Mouse (Mus musculus): Measurements from ENCODE around the gene Galr3. TPM values are rescaled to one million over a fixed set of nuclear protein-coding genes. Genes with fewer than 3 reads are reported as not detected.

Galr3 gene
- not detected in 2 replicates for polyA plus RNA-seq (2016; fragmentation: Nextera tagmentation; extraction: Ambion mirVana)

DNA sequence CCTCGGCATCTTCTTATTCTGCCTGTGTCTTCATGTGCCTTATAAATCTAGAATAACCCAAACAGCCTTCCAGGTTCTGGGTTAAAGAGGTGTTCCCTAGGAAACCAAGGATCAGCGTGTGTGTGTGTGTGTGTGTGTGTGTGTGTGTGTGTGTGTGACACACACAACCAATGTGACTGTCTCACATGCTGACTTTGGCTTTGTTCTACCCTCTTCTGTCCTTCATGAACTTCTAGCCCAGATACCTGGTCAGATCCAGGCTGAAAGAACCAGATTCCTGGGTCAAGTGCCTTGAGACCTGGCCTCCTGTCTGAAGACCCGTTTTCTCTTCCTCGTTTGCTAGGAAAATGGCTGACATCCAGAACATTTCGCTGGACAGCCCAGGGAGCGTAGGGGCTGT, at the start of gene Galr3:
TSS of gene Galr3 (plus strand) at position 301 of the 400 bp plus-strand sequence.
- no peaks in the 10 kb centered on the region for H3K9me3 ChIP-seq
- H3K27ac ChIP-seq = peak within 1 kb of the TSS; percentile 82
- H3K4me1 ChIP-seq (replicated peaks) = peaks cover 69% of the 10 kb centered on the region
- peak within 1 kb of the TSS; percentile 64 for H3K4me3 ChIP-seq
- H3K36me3 ChIP-seq = peaks cover 12% of the 10 kb centered on the region
- peaks cover 66% of the 10 kb centered on the region for H3K27me3 ChIP-seq (ENCODE audit: insufficient read depth, poor library complexity, severe bottlenecking)
- DNase-seq (ENCODE audit: low spot score) = no peak
- WGBS = 79% methylated on average over 6 of the region's 6 CpGs

DNA sequence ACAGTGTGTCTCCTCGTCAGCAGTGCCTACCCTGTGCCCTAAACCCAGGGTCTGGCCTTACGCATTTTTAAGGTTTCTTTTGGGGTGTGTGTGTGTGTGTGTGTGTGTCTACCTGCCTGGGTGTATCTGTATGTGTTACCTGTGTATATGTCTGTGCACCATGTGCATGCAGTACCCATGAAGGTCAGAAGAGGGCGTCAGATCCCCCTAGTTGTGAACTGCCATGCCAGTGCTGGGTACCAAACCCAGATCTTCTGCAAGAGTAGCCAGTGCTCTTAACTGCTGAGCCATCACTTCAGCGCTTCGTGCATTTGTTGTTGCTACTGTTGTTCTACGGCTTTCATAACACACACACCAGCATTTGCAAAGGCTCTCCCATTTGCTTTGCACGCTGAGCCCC, 49.5 kb upstream of the Galr3 start:
- DNase-seq (ENCODE audit: low spot score) = no peak
- WGBS = 91% methylated on average over 7 of the region's 7 CpGs
- peaks cover 5% of the 10 kb centered on the region for H3K4me1 ChIP-seq (replicated peaks)
- no peak overlapping the region for H3K27ac ChIP-seq
- H3K36me3 ChIP-seq = peaks cover 100% of the 10 kb centered on the region
- no peaks in the 10 kb centered on the region for H3K27me3 ChIP-seq (ENCODE audit: insufficient read depth, poor library complexity, severe bottlenecking)
- no peaks in the 10 kb centered on the region for H3K9me3 ChIP-seq
- H3K4me3 ChIP-seq = no peak overlapping the region

DNA sequence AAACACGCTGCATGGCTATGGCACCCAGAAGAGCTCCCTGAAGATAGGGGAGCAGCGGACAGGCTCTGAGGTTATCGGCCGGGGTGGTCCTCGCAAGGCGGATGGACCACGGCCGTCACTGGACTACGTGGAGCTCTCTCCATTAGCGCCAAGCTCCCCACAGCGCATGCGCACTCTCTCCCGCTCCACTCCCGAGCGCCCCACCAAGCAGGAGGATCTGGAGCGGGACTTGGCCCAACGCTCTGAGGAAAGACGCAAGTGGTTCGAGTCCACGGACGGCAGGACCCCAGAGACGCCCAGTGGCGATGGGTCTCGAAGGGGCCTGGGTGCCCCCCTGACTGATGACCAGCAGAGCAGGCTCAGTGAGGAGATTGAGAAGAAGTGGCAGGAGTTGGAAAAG, 48.8 kb upstream of the Galr3 start:
- no peak for DNase-seq (ENCODE audit: low spot score)
- no peak overlapping the region for H3K4me3 ChIP-seq
- no peaks in the 10 kb centered on the region for H3K27me3 ChIP-seq (ENCODE audit: insufficient read depth, poor library complexity, severe bottlenecking)
- H3K36me3 ChIP-seq = peaks cover 99% of the 10 kb centered on the region
- peaks cover 5% of the 10 kb centered on the region for H3K4me1 ChIP-seq (replicated peaks)
- H3K27ac ChIP-seq = no peak overlapping the region
- H3K9me3 ChIP-seq = no peaks in the 10 kb centered on the region
- WGBS = 96% methylated on average over 24 of the region's 24 CpGs

DNA sequence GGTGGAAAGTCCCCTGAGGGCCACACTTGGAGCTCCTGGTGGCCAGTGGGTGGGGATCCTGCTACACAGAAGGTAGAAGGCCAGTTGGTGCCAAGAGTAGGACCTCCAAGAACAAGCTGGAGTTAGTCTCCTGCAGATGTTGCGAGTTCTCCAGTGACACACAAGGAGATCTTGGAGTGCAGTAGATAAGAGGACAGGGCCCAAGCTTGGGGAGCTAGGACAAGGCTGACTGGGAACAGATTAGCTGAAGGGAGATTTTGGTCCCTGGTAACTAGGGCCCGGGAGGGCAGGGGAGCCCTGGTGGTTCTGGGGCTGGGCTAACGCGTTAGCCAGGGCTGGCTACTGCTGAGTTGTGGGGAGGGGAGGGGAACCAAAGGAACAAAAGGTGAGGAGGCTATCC, 45.8 kb upstream of the Galr3 start:
- Histone ChIP-seq H3K27ac (no peak overlapping the region), H3K27me3 (ENCODE audit: insufficient read depth, poor library complexity, severe bottlenecking) (no peaks in the 10 kb centered on the region), H3K36me3 (peaks cover 97% of the 10 kb centered on the region), H3K4me3 (no peak overlapping the region), H3K4me1 (replicated peaks) (peaks cover 25% of the 10 kb centered on the region), H3K9me3 (no peaks in the 10 kb centered on the region)
- DNase-seq (ENCODE audit: low spot score) = no peak
- WGBS = 89% methylated on average over 4 of the region's 4 CpGs

DNA sequence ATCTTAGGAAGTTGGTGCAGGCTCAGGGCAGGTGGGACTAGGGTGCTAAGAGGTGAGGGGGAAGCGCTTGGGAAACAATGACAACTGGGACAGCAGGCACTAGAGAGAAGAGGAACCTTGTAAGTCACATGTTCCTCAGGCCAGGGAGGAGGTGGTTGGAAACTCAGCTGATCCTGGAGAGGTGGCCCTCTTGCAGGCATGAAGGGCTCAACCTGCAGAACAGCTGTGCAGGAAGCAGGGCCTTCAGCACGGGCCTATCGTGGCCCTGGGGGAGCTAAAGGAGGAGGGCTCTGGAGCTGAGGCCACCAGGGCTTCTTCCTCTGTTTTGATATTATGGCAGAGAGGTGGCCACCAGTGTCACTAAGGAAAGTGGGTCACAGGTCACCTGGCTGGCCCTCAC, 45.0 kb upstream of the Galr3 start:
- peaks cover 25% of the 10 kb centered on the region for H3K4me1 ChIP-seq (replicated peaks)
- H3K27me3 ChIP-seq (ENCODE audit: insufficient read depth, poor library complexity, severe bottlenecking) = no peaks in the 10 kb centered on the region
- no peak overlapping the region for H3K27ac ChIP-seq
- 87% methylated on average over 3 of the region's 3 CpGs for WGBS
- no peak for DNase-seq (ENCODE audit: low spot score)
- peaks cover 97% of the 10 kb centered on the region for H3K36me3 ChIP-seq
- no peak overlapping the region for H3K4me3 ChIP-seq
- no peaks in the 10 kb centered on the region for H3K9me3 ChIP-seq

DNA sequence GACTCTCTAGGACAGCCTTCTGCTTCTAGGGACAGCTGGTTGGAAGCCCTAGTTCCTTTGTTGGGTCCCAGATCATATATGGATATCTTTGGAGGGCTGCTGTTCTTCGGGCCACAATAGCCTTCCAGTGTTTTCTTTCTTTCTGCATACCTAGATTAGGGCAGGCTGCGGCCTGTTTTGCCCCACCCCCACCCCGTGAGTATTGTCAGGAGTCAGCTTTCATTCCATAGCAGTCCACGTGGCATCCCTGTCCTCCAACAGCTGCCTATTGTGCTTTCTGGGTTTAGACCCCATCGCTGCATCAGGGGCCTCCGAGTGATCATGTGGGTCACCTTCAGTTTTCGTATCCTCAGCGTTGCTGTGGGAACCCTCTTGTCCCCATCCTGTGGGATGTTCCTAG, 43.3 kb upstream of the Galr3 start:
- no peak for DNase-seq (ENCODE audit: low spot score)
- H3K27me3 ChIP-seq (ENCODE audit: insufficient read depth, poor library complexity, severe bottlenecking) = no peaks in the 10 kb centered on the region
- H3K36me3 ChIP-seq = peaks cover 97% of the 10 kb centered on the region
- no peaks in the 10 kb centered on the region for H3K9me3 ChIP-seq
- 66% methylated on average over 8 of the region's 8 CpGs for WGBS
- H3K4me1 ChIP-seq (replicated peaks) = peaks cover 25% of the 10 kb centered on the region
- peak overlapping the region; percentile 66 for H3K27ac ChIP-seq
- H3K4me3 ChIP-seq = no peak overlapping the region

DNA sequence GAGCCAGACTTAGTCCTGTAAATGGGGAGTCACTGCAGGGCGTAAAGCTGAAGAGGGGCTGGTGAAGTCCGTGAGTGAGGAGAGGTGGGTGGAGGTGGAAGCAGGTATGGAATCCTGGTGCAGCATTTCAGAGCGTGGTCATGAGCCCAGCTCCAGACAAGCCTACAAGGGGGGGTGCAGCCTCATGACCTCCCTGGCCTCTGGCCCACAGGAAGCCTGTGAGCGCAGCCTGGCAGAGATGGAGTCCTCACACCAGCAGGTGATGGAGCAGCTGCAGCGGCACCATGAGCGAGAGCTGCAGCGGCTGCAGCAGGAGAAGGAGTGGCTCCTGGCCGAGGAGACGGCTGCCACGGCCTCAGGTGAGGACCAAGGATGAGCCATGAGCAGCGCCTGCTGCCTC, 42.1 kb upstream of the Galr3 start:
- peaks cover 25% of the 10 kb centered on the region for H3K4me1 ChIP-seq (replicated peaks)
- no peak for DNase-seq (ENCODE audit: low spot score)
- 88% methylated on average over 11 of the region's 11 CpGs for WGBS
- H3K27me3 ChIP-seq (ENCODE audit: insufficient read depth, poor library complexity, severe bottlenecking) = no peaks in the 10 kb centered on the region
- peaks cover 97% of the 10 kb centered on the region for H3K36me3 ChIP-seq
- no peaks in the 10 kb centered on the region for H3K9me3 ChIP-seq
- 0 out of 2 replicates have a peak overlapping the region, but pooled peaks have one; percentile 57 for H3K27ac ChIP-seq
- H3K4me3 ChIP-seq = no peak overlapping the region

DNA sequence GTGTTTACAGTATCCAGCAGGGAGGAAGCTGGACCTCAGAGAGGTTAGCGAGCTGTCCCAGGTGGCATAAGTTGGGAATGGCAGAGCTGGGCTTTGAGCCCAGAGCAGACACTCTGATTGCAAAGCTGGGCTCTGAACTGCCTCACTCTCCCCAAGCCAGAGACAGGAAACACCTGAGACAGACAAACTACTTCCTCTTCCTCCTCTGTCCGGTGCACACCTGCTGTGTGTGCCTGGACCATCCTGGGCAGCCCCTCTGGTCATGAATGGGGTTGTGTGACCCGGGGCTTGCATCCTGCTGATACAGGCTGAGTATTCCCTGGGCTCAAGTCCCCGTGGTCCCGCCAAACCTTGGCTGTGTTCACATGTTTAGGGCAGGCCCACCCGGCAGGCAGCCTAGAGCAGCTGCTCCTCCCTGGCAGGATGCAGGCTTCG, 41.3 kb upstream of the Galr3 start:
- H3K27ac ChIP-seq = no peak overlapping the region
- 86% methylated on average over 7 of the region's 7 CpGs for WGBS
- peaks cover 25% of the 10 kb centered on the region for H3K4me1 ChIP-seq (replicated peaks)
- H3K27me3 ChIP-seq (ENCODE audit: insufficient read depth, poor library complexity, severe bottlenecking) = no peaks in the 10 kb centered on the region
- peaks cover 97% of the 10 kb centered on the region for H3K36me3 ChIP-seq
- no peaks in the 10 kb centered on the region for H3K9me3 ChIP-seq
- H3K4me3 ChIP-seq = no peak overlapping the region
- no peak for DNase-seq (ENCODE audit: low spot score)

DNA sequence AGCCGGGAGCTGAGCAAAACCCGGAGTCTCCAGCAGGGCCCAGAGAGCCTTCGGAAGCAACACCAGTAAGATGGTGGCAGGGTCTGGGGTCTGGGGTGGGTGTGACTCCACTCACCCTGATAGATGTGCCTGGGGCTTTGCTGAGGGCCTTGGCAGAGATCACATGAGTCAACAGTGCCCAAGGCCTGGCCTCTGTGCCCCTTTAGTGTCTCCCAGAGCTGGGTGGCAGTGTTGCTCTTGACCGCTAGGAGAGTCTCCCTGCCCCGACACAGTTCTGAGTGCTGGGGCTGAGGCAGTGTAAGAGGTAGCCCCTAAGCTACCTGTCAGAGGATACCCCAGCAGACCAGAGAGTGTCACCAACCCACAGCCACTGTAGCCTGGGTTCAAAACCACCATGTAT, 40.1 kb upstream of the Galr3 start:
- no peaks in the 10 kb centered on the region for H3K9me3 ChIP-seq
- peaks cover 97% of the 10 kb centered on the region for H3K36me3 ChIP-seq
- no peaks in the 10 kb centered on the region for H3K27me3 ChIP-seq (ENCODE audit: insufficient read depth, poor library complexity, severe bottlenecking)
- DNase-seq (ENCODE audit: low spot score) = no peak
- no peak overlapping the region for H3K27ac ChIP-seq
- H3K4me3 ChIP-seq = no peak overlapping the region
- WGBS = 91% methylated on average over 5 of the region's 5 CpGs
- peaks cover 25% of the 10 kb centered on the region for H3K4me1 ChIP-seq (replicated peaks)

DNA sequence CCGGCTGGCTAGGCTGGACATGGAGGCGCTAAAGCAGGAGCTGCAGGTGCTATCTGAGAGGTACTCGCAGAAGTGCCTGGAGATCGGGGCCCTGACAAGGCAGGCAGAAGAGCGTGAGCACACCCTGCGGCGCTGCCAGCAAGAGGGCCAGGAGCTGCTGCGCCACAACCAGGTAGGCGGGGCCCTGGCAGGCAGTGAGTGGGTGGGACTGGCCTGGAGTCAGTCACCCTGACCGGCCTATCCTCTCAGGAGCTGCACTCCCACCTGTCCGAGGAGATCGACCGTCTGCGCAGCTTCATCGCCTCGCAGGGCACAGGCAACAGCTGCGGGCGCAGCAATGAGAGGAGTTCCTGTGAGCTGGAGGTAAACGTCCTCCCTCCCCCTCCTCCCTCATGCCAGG, 39.6 kb upstream of the Galr3 start:
- no peak overlapping the region for H3K4me3 ChIP-seq
- DNase-seq (ENCODE audit: low spot score) = no peak
- H3K4me1 ChIP-seq (replicated peaks) = peaks cover 25% of the 10 kb centered on the region
- WGBS = 49% methylated on average over 19 of the region's 19 CpGs
- no peaks in the 10 kb centered on the region for H3K9me3 ChIP-seq
- no peak overlapping the region for H3K27ac ChIP-seq
- no peaks in the 10 kb centered on the region for H3K27me3 ChIP-seq (ENCODE audit: insufficient read depth, poor library complexity, severe bottlenecking)
- peaks cover 97% of the 10 kb centered on the region for H3K36me3 ChIP-seq

DNA sequence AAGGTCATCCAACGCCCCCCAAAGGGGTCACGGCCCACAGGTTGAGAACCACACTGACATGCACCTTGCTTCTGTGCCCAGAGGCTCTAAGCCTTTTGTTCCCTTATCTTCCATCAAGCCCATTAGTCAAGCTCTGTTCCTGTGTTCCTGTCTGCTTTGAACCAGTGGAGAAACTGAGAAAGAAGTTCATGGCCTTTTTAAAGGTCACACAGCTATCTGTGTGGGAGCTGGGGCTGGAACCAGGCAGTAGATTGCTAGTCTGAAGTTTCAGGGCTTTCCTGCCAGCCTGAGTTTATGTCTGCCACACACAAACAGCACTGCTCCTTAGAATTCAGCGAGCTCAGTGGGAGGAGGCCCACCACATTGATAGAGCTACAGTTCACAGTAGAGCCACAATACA, 38.6 kb upstream of the Galr3 start:
- peaks cover 90% of the 10 kb centered on the region for H3K36me3 ChIP-seq
- peaks cover 21% of the 10 kb centered on the region for H3K4me1 ChIP-seq (replicated peaks)
- H3K9me3 ChIP-seq = no peaks in the 10 kb centered on the region
- no peak overlapping the region for H3K4me3 ChIP-seq
- H3K27ac ChIP-seq = no peak overlapping the region
- H3K27me3 ChIP-seq (ENCODE audit: insufficient read depth, poor library complexity, severe bottlenecking) = no peaks in the 10 kb centered on the region
- DNase-seq (ENCODE audit: low spot score) = no peak
- 91% methylated on average over 3 of the region's 3 CpGs for WGBS

DNA sequence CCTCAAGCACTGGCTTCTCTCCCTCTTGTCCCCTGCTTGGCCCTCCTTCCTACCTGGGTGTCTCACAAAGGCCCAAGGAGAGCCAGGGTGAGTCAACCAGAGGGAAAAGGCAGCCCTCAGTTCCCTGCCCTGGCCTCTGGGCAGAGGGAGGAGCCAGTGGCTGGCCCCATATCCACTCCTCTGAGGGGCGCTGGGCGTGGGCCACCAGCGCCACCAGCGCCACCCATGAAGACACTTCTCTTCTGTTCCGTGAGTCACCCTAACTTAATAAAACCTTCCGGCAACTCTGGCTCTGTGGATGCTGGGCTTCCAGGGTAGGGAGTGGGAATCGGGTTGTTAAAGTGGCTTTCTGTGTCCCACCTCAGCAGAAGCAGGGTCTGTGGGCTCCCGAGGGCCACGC, 36.1 kb upstream of the Galr3 start:
- Histone ChIP-seq H3K36me3 (peaks cover 72% of the 10 kb centered on the region), H3K27me3 (ENCODE audit: insufficient read depth, poor library complexity, severe bottlenecking) (no peaks in the 10 kb centered on the region), H3K4me1 (replicated peaks) (peaks cover 14% of the 10 kb centered on the region), H3K9me3 (no peaks in the 10 kb centered on the region), H3K27ac (no peak overlapping the region), H3K4me3 (no peak overlapping the region)
- no peak for DNase-seq (ENCODE audit: low spot score)
- WGBS = 89% methylated on average over 9 of the region's 9 CpGs

DNA sequence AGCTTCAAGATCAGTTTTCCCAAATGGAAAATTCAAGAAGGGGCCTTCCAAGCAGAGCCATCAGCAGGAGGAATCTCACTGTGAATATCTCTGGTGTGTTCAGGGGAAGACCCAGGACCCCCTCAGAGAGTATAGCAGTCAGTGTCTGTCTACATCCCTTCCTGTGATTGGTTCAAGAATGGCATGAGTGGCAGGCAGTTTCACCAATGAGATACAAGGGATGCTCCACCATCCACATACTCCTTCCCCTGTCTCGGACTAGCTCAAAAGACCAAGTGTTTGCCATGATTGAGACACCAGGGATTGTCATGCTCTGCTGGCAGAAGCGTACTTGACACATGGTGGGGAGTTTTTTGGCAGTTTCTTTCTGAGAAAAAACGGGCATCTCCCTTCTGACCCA, 35.0 kb upstream of the Galr3 start:
- DNase-seq (ENCODE audit: low spot score) = no peak
- peaks cover 62% of the 10 kb centered on the region for H3K36me3 ChIP-seq
- peaks cover 20% of the 10 kb centered on the region for H3K4me1 ChIP-seq (replicated peaks)
- WGBS = 76% methylated on average over 3 of the region's 3 CpGs
- H3K27ac ChIP-seq = no peak overlapping the region
- H3K4me3 ChIP-seq = no peak overlapping the region
- H3K27me3 ChIP-seq (ENCODE audit: insufficient read depth, poor library complexity, severe bottlenecking) = no peaks in the 10 kb centered on the region
- H3K9me3 ChIP-seq = no peaks in the 10 kb centered on the region

DNA sequence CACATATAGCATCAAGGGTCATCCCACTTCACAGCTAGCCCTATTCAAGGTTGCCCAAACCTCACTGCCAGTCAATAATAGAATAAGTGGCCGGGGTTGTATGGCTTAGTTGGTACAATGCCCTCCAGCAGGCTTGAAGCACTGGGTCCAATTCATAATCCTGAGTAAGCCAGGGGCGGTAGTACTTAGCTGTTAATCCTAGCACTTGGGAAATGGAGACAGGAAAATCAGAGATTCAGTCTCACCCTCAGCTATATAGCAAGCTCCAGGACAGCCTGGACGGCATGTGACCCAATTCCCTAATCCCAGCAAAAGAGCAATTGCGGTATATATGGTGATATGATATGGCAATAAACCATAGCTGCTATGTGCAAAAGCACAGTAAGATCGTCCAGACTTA, 34.6 kb upstream of the Galr3 start:
- 94% methylated on average over 5 of the region's 5 CpGs for WGBS
- Histone ChIP-seq H3K27me3 (ENCODE audit: insufficient read depth, poor library complexity, severe bottlenecking) (no peaks in the 10 kb centered on the region), H3K4me1 (replicated peaks) (peaks cover 25% of the 10 kb centered on the region), H3K36me3 (peaks cover 58% of the 10 kb centered on the region), H3K4me3 (no peak overlapping the region), H3K27ac (no peak overlapping the region), H3K9me3 (no peaks in the 10 kb centered on the region)
- no peak for DNase-seq (ENCODE audit: low spot score)
